Mouse (Mus musculus) stomach, embryonic 16.5 days (tissue): Measurements from ENCODE around the gene Tlr4. TPM values are rescaled to one million over a fixed set of nuclear protein-coding genes. Genes with fewer than 3 reads are reported as not detected.

Experiments
- ATAC-seq: fragments of 200-750 bp; cut with Nextera tagmentation; 2 replicates; pipeline ENCODE4 v1.8.0; 2017; ENCODE audit warnings: moderate number of reproducible peaks, moderate TSS enrichment; ENCODE audit not compliant: insufficient read depth, low FRiP score
- H3K27ac ChIP-seq: fragments of 300-500 bp; sonication (generic); 2 replicates; pipeline ENCODE4 v1.5.1; 2014; ENCODE audit warnings: low read length
- H3K27me3 ChIP-seq: fragments of 300-500 bp; sonication (generic); 2 replicates; pipeline ENCODE4 v1.6.1; 2014; ENCODE audit warnings: low read length, control low read depth, mixed read lengths; ENCODE audit not compliant: control insufficient read depth, insufficient read depth
- H3K36me3 ChIP-seq: fragments of 300-500 bp; sonication (generic); 2 replicates; pipeline ENCODE4 v1.6.1; 2014; ENCODE audit warnings: low read length; ENCODE audit not compliant: control insufficient read depth, insufficient read depth
- H3K4me1 ChIP-seq: fragments of 300-500 bp; sonication (generic); 2 replicates; pipeline ENCODE4 v1.6.1; 2014; ENCODE audit warnings: low read length, control low read depth, mixed read lengths; ENCODE audit not compliant: control insufficient read depth, insufficient read depth
- H3K4me2 ChIP-seq: fragments of 300-500 bp; sonication (generic); 2 replicates; pipeline ENCODE4 v1.6.1; 2014; ENCODE audit warnings: low read depth, low read length, mixed read lengths
- H3K4me3 ChIP-seq: fragments of 300-500 bp; sonication (generic); replicated peaks from 2 replicates; pipeline ENCODE4 v1.5.1; 2014; ENCODE audit warnings: mild to moderate bottlenecking, low read length
- H3K9ac ChIP-seq: fragments of 300-500 bp; sonication (generic); 2 replicates; pipeline ENCODE4 v1.6.1; 2014; ENCODE audit warnings: low read length
- H3K9me3 ChIP-seq: fragments of 300-500 bp; sonication (generic); replicated peaks from 2 replicates; pipeline ENCODE4 v1.6.1; 2016; ENCODE audit warnings: low read length, control low read depth; ENCODE audit not compliant: control insufficient read depth
- WGBS: fragments of 180-500 bp; shearing (Covaris S2); extraction: QIAGEN DNeasy Blood & Tissue Kit; methylation state at CpG from one replicate; pipeline ENCODE4 v1.1.7; 2014; 5-methylcytosine and 5-hydroxymethylcytosine counted together
- polyA plus RNA-seq: library from polyadenylated mRNA; unstranded; fragments of >200 nt; fragmentation: Nextera tagmentation; extraction: Ambion mirVana; gene quantifications from 2 replicates; pipeline ENCODE4 v1.2.1, GENCODE M21; 2015

The Tlr4 gene
- polyA plus RNA-seq, 1 experiment from 2014 or later: 2.9 TPM

DNA sequence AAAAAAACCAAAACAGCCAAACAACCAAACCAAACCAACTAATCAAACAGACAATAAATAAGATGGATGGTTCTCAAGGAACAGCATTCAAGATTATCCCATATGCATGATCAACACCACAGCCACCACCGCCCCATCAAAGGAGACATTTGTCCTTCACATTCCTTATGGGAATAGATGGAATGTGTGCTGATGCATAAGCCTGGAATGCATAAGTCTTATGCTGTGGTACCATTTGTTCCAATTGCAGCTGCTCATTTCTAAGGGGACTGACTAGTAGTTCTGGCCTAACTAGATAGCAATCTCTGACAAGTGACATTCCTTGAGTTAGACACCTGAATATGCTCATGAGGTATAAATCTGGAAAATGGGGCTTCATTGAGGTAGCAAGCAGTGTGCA is 54.1 kb downstream of the Tlr4 start:
- H3K4me2 ChIP-seq: no peak overlapping the region
- H3K4me3 ChIP-seq: no peak overlapping the region
- H3K9ac ChIP-seq: no peak overlapping the region
- no peak overlapping the region for H3K27ac ChIP-seq
- 91% methylated on average over 1 of the region's 1 CpGs for WGBS
- no peaks in the 10 kb centered on the region for H3K36me3 ChIP-seq
- H3K9me3 ChIP-seq: no peaks in the 10 kb centered on the region
- H3K27me3 ChIP-seq: no peaks in the 10 kb centered on the region
- no peak for ATAC-seq
- no peaks in the 10 kb centered on the region for H3K4me1 ChIP-seq

DNA sequence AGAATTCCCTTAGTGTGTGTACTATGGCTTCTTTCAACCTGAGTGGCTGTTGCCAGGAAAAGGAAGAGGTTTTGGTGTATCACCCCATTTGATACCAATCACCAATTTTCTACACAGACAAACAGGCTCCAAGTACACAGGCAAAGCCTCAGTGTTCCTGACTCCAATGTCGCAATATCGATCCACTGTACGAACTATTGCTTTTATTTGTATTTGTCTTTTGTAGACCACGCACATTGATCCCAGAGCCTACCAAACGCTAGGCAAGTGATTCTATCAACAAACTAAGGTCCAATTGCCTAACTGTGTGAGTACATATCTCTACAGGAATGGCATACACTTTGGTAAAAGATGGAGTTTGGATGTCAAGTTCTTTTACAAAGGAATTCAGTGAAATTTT is 55.9 kb downstream of the Tlr4 start:
- WGBS: 89% methylated on average over 5 of the region's 5 CpGs
- no peaks in the 10 kb centered on the region for H3K27me3 ChIP-seq
- H3K9me3 ChIP-seq: no peaks in the 10 kb centered on the region
- H3K4me1 ChIP-seq: no peaks in the 10 kb centered on the region
- no peak for ATAC-seq
- no peaks in the 10 kb centered on the region for H3K36me3 ChIP-seq
- no peak overlapping the region for H3K27ac ChIP-seq
- H3K4me2 ChIP-seq: no peak overlapping the region
- H3K9ac ChIP-seq: no peak overlapping the region
- no peak overlapping the region for H3K4me3 ChIP-seq

- WGBS: 36% methylated on average over 2 of the region's 2 CpGs
- no peak for ATAC-seq
- H3K9me3 ChIP-seq: no peaks in the 10 kb centered on the region
Measured at GRCm38 (mm10) chr4:66894547-66894946, 67.2 kb downstream of the Tlr4 start.

GRCm38 (mm10) chr4:66894981-66895380 is 67.6 kb downstream of the Tlr4 start:
- Histone ChIP-seq H3K9me3 (no peaks in the 10 kb centered on the region), H3K4me1 (no peaks in the 10 kb centered on the region), H3K27ac (no peak overlapping the region), H3K9ac (no peak overlapping the region), H3K4me3 (no peak overlapping the region), H3K4me2 (no peak overlapping the region), H3K27me3 (no peaks in the 10 kb centered on the region), H3K36me3 (no peaks in the 10 kb centered on the region)
- no peak for ATAC-seq
- WGBS: 68% methylated on average over 7 of the region's 7 CpGs

More at GRCm38 (mm10) chr4:66894547-66894946, 67.2 kb downstream of the Tlr4 start:
- Histone ChIP-seq H3K4me1 (no peaks in the 10 kb centered on the region), H3K4me3 (no peak overlapping the region), H3K9ac (no peak overlapping the region), H3K27me3 (no peaks in the 10 kb centered on the region), H3K36me3 (no peaks in the 10 kb centered on the region), H3K4me2 (no peak overlapping the region), H3K27ac (no peak overlapping the region)

DNA sequence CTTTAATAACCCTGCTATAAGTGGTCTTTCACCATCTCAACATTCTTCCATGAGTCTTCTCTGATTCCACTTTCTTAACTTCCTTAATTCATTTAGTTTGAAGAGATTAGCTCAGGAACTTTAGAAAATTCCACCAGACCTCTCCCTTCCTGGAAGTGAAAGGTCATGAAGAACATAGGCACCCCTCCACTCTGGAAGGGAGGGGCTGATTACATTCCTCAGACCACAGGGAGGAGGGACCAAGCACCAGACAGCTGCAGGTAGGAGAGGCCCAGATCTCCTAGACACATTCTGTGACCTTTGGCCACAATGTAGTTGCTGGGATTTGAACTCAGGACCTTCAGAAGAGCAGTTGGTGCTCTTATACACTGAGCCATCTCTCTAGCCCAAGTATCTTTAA is 72.7 kb downstream of the Tlr4 start:
- no peak for ATAC-seq
- H3K4me1 ChIP-seq: no peaks in the 10 kb centered on the region
- no peak overlapping the region for H3K9ac ChIP-seq
- H3K4me3 ChIP-seq: no peak overlapping the region
- no peak overlapping the region for H3K27ac ChIP-seq
- no peaks in the 10 kb centered on the region for H3K9me3 ChIP-seq
- H3K4me2 ChIP-seq: no peak overlapping the region
- no peaks in the 10 kb centered on the region for H3K27me3 ChIP-seq
- no peaks in the 10 kb centered on the region for H3K36me3 ChIP-seq

- H3K4me2 ChIP-seq: no peak overlapping the region
- no peak overlapping the region for H3K9ac ChIP-seq
- ATAC-seq: no peak
- H3K4me3 ChIP-seq: no peak overlapping the region
- no peak overlapping the region for H3K27ac ChIP-seq
- no peaks in the 10 kb centered on the region for H3K4me1 ChIP-seq
- no peaks in the 10 kb centered on the region for H3K9me3 ChIP-seq
- H3K36me3 ChIP-seq: no peaks in the 10 kb centered on the region
- H3K27me3 ChIP-seq: no peaks in the 10 kb centered on the region
Measured at GRCm38 (mm10) chr4:66901498-66901897, 74.1 kb downstream of the Tlr4 start.

GRCm38 (mm10) chr4:66908376-66908775 is 81.0 kb downstream of the Tlr4 start:
- Histone ChIP-seq H3K27ac (no peak overlapping the region), H3K4me3 (no peak overlapping the region), H3K9me3 (no peaks in the 10 kb centered on the region), H3K9ac (no peak overlapping the region), H3K36me3 (no peaks in the 10 kb centered on the region), H3K27me3 (no peaks in the 10 kb centered on the region), H3K4me1 (no peaks in the 10 kb centered on the region), H3K4me2 (no peak overlapping the region)
- ATAC-seq: no peak

- Histone ChIP-seq H3K27me3 (no peaks in the 10 kb centered on the region), H3K27ac (no peak overlapping the region), H3K9ac (no peak overlapping the region), H3K36me3 (no peaks in the 10 kb centered on the region), H3K4me1 (no peaks in the 10 kb centered on the region), H3K4me2 (no peak overlapping the region), H3K4me3 (no peak overlapping the region), H3K9me3 (no peaks in the 10 kb centered on the region)
- 74% methylated on average over 3 of the region's 3 CpGs for WGBS
- no peak for ATAC-seq
Measured at GRCm38 (mm10) chr4:66919630-66920372, 92.4 kb downstream of the Tlr4 start.

DNA sequence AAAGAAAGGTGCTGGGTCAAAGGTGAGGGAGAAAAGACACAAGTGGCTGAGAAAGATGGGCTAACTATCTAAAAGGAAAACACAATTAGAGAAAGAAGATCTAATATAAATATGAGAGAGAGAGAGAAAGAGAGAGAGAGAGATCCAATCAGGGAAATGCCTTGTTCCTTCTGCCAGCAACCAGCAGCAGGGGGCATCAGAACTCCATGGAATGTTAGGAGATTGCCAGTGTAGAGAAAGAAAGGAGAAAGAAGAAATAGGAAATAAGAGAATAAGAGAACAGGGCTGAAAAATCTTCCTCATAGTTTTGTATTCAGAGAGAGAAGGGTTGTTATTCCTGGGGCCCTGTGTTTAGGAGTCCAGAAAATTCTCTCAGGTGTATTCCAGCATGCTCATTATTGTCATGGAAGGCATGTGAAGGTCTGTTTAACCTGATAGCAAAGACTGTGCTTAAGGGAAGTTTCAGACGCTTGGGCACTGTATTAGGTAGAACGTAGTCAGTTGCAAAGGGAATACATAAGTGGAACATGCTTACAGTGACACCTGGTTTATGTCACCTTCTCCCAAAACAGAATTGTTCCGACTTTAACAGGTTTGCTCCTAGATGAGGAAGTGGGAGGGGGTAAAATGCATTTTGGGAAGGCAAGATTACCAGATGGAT is 96.4 kb downstream of the Tlr4 start:
- no peak overlapping the region for H3K4me3 ChIP-seq
- no peak overlapping the region for H3K4me2 ChIP-seq
- 45% methylated on average over 3 of the region's 3 CpGs for WGBS
- no peaks in the 10 kb centered on the region for H3K36me3 ChIP-seq
- H3K9me3 ChIP-seq: no peaks in the 10 kb centered on the region
- no peak overlapping the region for H3K9ac ChIP-seq
- no peaks in the 10 kb centered on the region for H3K4me1 ChIP-seq
- no peaks in the 10 kb centered on the region for H3K27me3 ChIP-seq
- ATAC-seq: no peak
- no peak overlapping the region for H3K27ac ChIP-seq
